Mouse (Mus musculus) heart, embryonic 13.5 days (tissue): Measurements from ENCODE around the gene B2m. TPM values are rescaled to one million over a fixed set of nuclear protein-coding genes. Genes with fewer than 3 reads are reported as not detected.

Experiments
- ATAC-seq: fragments of 200-750 bp; cut with Nextera tagmentation; 2 replicates; pipeline ENCODE4 v1.8.0; 2017; ENCODE audit warnings: moderate TSS enrichment; ENCODE audit not compliant: insufficient number of reproducible peaks, low FRiP score, low TSS enrichment; ENCODE audit errors: extremely low read depth
- H3K27ac ChIP-seq: fragments of 300-500 bp; sonication (generic); replicated peaks from 2 replicates; pipeline ENCODE4 v1.5.1; 2015; ENCODE audit warnings: moderate library complexity, mild to moderate bottlenecking, inconsistent platforms
- H3K27me3 ChIP-seq: fragments of 300-500 bp; sonication (generic); replicated peaks from 2 replicates; pipeline ENCODE4 v1.6.1; 2015; ENCODE audit warnings: mild to moderate bottlenecking, inconsistent platforms
- H3K36me3 ChIP-seq: fragments of 300-500 bp; sonication (generic); 2 replicates; pipeline ENCODE4 v1.6.1; 2015; ENCODE audit warnings: mild to moderate bottlenecking, inconsistent platforms
- H3K4me1 ChIP-seq: fragments of 300-500 bp; sonication (generic); 2 replicates; pipeline ENCODE4 v1.6.1; 2015; ENCODE audit warnings: inconsistent platforms
- H3K4me2 ChIP-seq: fragments of 300-500 bp; sonication (generic); 2 replicates; pipeline ENCODE4 v1.6.1; 2015; ENCODE audit warnings: inconsistent platforms, mild to moderate bottlenecking, moderate library complexity
- H3K4me3 ChIP-seq: fragments of 300-500 bp; sonication (generic); 2 replicates; pipeline ENCODE4 v1.5.1; 2015; ENCODE audit warnings: moderate library complexity, mild to moderate bottlenecking, inconsistent platforms
- H3K9ac ChIP-seq: fragments of 300-500 bp; sonication (generic); 2 replicates; pipeline ENCODE4 v1.6.1; 2015; ENCODE audit warnings: inconsistent platforms, mild to moderate bottlenecking, moderate library complexity
- H3K9me3 ChIP-seq: fragments of 300-500 bp; sonication (generic); 2 replicates; pipeline ENCODE4 v1.6.1; 2016; ENCODE audit warnings: inconsistent platforms
- WGBS: fragments of 180-500 bp; shearing (Covaris S2); methylation state at CpG from one replicate; pipeline ENCODE4 v1.1.7; 2015; ENCODE audit warnings: mixed read lengths; 5-methylcytosine and 5-hydroxymethylcytosine counted together
- polyA plus RNA-seq: library from polyadenylated mRNA; unstranded; fragments of >200 nt; fragmentation: Nextera tagmentation; extraction: Ambion mirVana; gene quantifications from 2 replicates; pipeline ENCODE4 v1.2.1, GENCODE M21; 2015

The B2m gene
- polyA plus RNA-seq, 1 experiment from 2014 or later: 268 TPM

- no peak overlapping the region for H3K9ac ChIP-seq
- no peak for ATAC-seq
- H3K9me3 ChIP-seq: no peaks in the 10 kb centered on the region
- no peak overlapping the region for H3K4me2 ChIP-seq
- H3K27ac ChIP-seq: no peak overlapping the region
- no peaks in the 10 kb centered on the region for H3K4me1 ChIP-seq
- H3K36me3 ChIP-seq: no peaks in the 10 kb centered on the region
- WGBS: 53% methylated on average over 1 of the region's 1 CpGs
- no peak overlapping the region for H3K4me3 ChIP-seq
- H3K27me3 ChIP-seq: no peaks in the 10 kb centered on the region
Observed at GRCm38 (mm10) chr2:122201501-122201900, 54.0 kb downstream of the B2m start.

Other genes starting within 250 kb of the B2m start
- gene Ctdspl2, start 191.7 kb upstream of the B2m start, polyA plus RNA-seq: 32.7 and 33.7 TPM in 2 replicates
- 0.08 and 0.09 TPM in 2 replicates for gene Mageb3, start 191.6 kb upstream of the B2m start, polyA plus RNA-seq
- gene Eif3j1, start 119.1 kb upstream of the B2m start, polyA plus RNA-seq: 10.2 and 11.4 TPM in 2 replicates
- 4.7 and 4.9 TPM in 2 replicates for gene Spg11, start 29.3 kb upstream of the B2m start, polyA plus RNA-seq
- 0.14 TPM in 1 of 2 replicates, not detected in the other for gene Trim69, start 13.0 kb downstream of the B2m start, polyA plus RNA-seq
- gene Patl2, start 38.5 kb downstream of the B2m start, polyA plus RNA-seq: not detected in 2 replicates
- not detected in 2 replicates for gene Terb2, start 38.6 kb downstream of the B2m start, polyA plus RNA-seq
- 51.3 and 58.6 TPM in 2 replicates for gene Sord, start 87.1 kb downstream of the B2m start, polyA plus RNA-seq
- 0.06 and 0.17 TPM in 2 replicates for gene Duox2, start 150.8 kb downstream of the B2m start, polyA plus RNA-seq
- not detected in 2 replicates for gene Duoxa2, start 151.2 kb downstream of the B2m start, polyA plus RNA-seq
- 0.09 TPM in 1 of 2 replicates, not detected in the other for gene Duoxa1, start 166.0 kb downstream of the B2m start, polyA plus RNA-seq
- 0.03 TPM in 1 of 2 replicates, not detected in the other for gene Duox1, start 168.0 kb downstream of the B2m start, polyA plus RNA-seq
- 1.8 and 2.3 TPM in 2 replicates for gene Shf, start 221.5 kb downstream of the B2m start, polyA plus RNA-seq